Mouse (Mus musculus): ENCODE results near the gene Zfp710. TPM values are rescaled to one million over a fixed set of nuclear protein-coding genes. Genes with fewer than 3 reads are reported as not detected.

Gene Zfp710
- polyA plus RNA-seq, 1 experiment from 2014 or later: 25.7 TPM

- Histone ChIP-seq H3K4me1 (ENCODE audit: control insufficient read depth, insufficient read depth, low read length) (peaks cover 39% of the 10 kb centered on the region), H3K9ac (ENCODE audit: low read depth, low read length) (no peak overlapping the region), H3K27ac (ENCODE audit: low read depth, low read length) (peak overlapping the region; percentile 69), H3K27me3 (ENCODE audit: control insufficient read depth, insufficient read depth, low read length) (no peaks in the 10 kb centered on the region), H3K36me3 (ENCODE audit: control insufficient read depth, insufficient read depth, low read length) (no peaks in the 10 kb centered on the region), H3K4me2 (replicated peaks; ENCODE audit: low read depth, low read length) (no peak overlapping the region), H3K4me3 (ENCODE audit: low read length) (no peak overlapping the region), H3K9me3 (ENCODE audit: control insufficient read depth, low read length) (no peaks in the 10 kb centered on the region)
- no peak for ATAC-seq (ENCODE audit: low FRiP score, low TSS enrichment)
- WGBS: 69% methylated on average over 13 of the region's 13 CpGs
Observed at GRCm38 (mm10) chr7:80059064-80059838, 34.6 kb downstream of the Zfp710 start.

- H3K4me1 ChIP-seq (ENCODE audit: control insufficient read depth, insufficient read depth, low read length): peaks cover 39% of the 10 kb centered on the region
- peak overlapping the region; percentile 69; the same call in 1 of the 2 replicates for H3K27ac ChIP-seq (ENCODE audit: low read depth, low read length)
- no peak overlapping the region for H3K4me2 ChIP-seq (replicated peaks; ENCODE audit: low read depth, low read length)
- no peaks in the 10 kb centered on the region for H3K27me3 ChIP-seq (ENCODE audit: control insufficient read depth, insufficient read depth, low read length)
- H3K4me3 ChIP-seq (ENCODE audit: low read length): no peak overlapping the region
- WGBS: 67% methylated on average over 10 of the region's 10 CpGs
- no peaks in the 10 kb centered on the region for H3K9me3 ChIP-seq (ENCODE audit: control insufficient read depth, low read length)
- no peak overlapping the region for H3K9ac ChIP-seq (ENCODE audit: low read depth, low read length)
- H3K36me3 ChIP-seq (ENCODE audit: control insufficient read depth, insufficient read depth, low read length): no peaks in the 10 kb centered on the region
- ATAC-seq (ENCODE audit: low FRiP score, low TSS enrichment): no peak
Observed at GRCm38 (mm10) chr7:80060012-80060778, 35.6 kb downstream of the Zfp710 start.

GRCm38 (mm10) chr7:80062083-80062826 lies 37.6 kb downstream of the Zfp710 start:
- Histone ChIP-seq H3K36me3 (ENCODE audit: control insufficient read depth, insufficient read depth, low read length) (no peaks in the 10 kb centered on the region), H3K4me3 (ENCODE audit: low read length) (no peak overlapping the region), H3K27ac (ENCODE audit: low read depth, low read length) (no peak overlapping the region), H3K9ac (ENCODE audit: low read depth, low read length) (no peak overlapping the region; the same call in 1 of the 2 replicates), H3K4me1 (ENCODE audit: control insufficient read depth, insufficient read depth, low read length) (peaks cover 29% of the 10 kb centered on the region), H3K27me3 (ENCODE audit: control insufficient read depth, insufficient read depth, low read length) (no peaks in the 10 kb centered on the region), H3K9me3 (ENCODE audit: control insufficient read depth, low read length) (no peaks in the 10 kb centered on the region), H3K4me2 (replicated peaks; ENCODE audit: low read depth, low read length) (no peak overlapping the region)
- WGBS: 92% methylated on average over 17 of the region's 17 CpGs
- no peak for ATAC-seq (ENCODE audit: low FRiP score, low TSS enrichment)

- Histone ChIP-seq H3K4me3 (ENCODE audit: low read length) (no peak overlapping the region), H3K27ac (ENCODE audit: low read depth, low read length) (no peak overlapping the region), H3K36me3 (ENCODE audit: control insufficient read depth, insufficient read depth, low read length) (no peaks in the 10 kb centered on the region), H3K9ac (ENCODE audit: low read depth, low read length) (no peak overlapping the region), H3K4me1 (ENCODE audit: control insufficient read depth, insufficient read depth, low read length) (peaks cover 27% of the 10 kb centered on the region), H3K4me2 (replicated peaks; ENCODE audit: low read depth, low read length) (no peak overlapping the region), H3K27me3 (ENCODE audit: control insufficient read depth, insufficient read depth, low read length) (no peaks in the 10 kb centered on the region), H3K9me3 (ENCODE audit: control insufficient read depth, low read length) (no peaks in the 10 kb centered on the region)
- 70% methylated on average over 5 of the region's 5 CpGs for WGBS
- ATAC-seq (ENCODE audit: low FRiP score, low TSS enrichment): no peak
Observed at GRCm38 (mm10) chr7:80063244-80063643, 38.6 kb downstream of the Zfp710 start.

- Histone ChIP-seq H3K4me1 (ENCODE audit: control insufficient read depth, insufficient read depth, low read length) (peaks cover 22% of the 10 kb centered on the region), H3K36me3 (ENCODE audit: control insufficient read depth, insufficient read depth, low read length) (no peaks in the 10 kb centered on the region), H3K9me3 (ENCODE audit: control insufficient read depth, low read length) (no peaks in the 10 kb centered on the region), H3K9ac (ENCODE audit: low read depth, low read length) (no peak overlapping the region), H3K4me2 (replicated peaks; ENCODE audit: low read depth, low read length) (no peak overlapping the region), H3K27ac (ENCODE audit: low read depth, low read length) (no peak overlapping the region), H3K27me3 (ENCODE audit: control insufficient read depth, insufficient read depth, low read length) (no peaks in the 10 kb centered on the region), H3K4me3 (ENCODE audit: low read length) (no peak overlapping the region)
- no peak for ATAC-seq (ENCODE audit: low FRiP score, low TSS enrichment)
- 76% methylated on average over 15 of the region's 15 CpGs for WGBS
Observed at GRCm38 (mm10) chr7:80063902-80064736, 39.5 kb downstream of the Zfp710 start.

- H3K4me3 ChIP-seq (ENCODE audit: low read length): no peak overlapping the region
- WGBS: 89% methylated on average over 3 of the region's 3 CpGs
- no peak overlapping the region for H3K27ac ChIP-seq (ENCODE audit: low read depth, low read length)
- no peaks in the 10 kb centered on the region for H3K36me3 ChIP-seq (ENCODE audit: control insufficient read depth, insufficient read depth, low read length)
- no peak for ATAC-seq (ENCODE audit: low FRiP score, low TSS enrichment)
- peaks cover 31% of the 10 kb centered on the region for H3K4me1 ChIP-seq (ENCODE audit: control insufficient read depth, insufficient read depth, low read length)
- no peaks in the 10 kb centered on the region for H3K27me3 ChIP-seq (ENCODE audit: control insufficient read depth, insufficient read depth, low read length)
- no peak overlapping the region for H3K4me2 ChIP-seq (replicated peaks; ENCODE audit: low read depth, low read length)
- H3K9ac ChIP-seq (ENCODE audit: low read depth, low read length): no peak overlapping the region
- H3K9me3 ChIP-seq (ENCODE audit: control insufficient read depth, low read length): no peaks in the 10 kb centered on the region
Observed at GRCm38 (mm10) chr7:80065250-80065649, 40.6 kb downstream of the Zfp710 start.

- no peaks in the 10 kb centered on the region for H3K36me3 ChIP-seq (ENCODE audit: control insufficient read depth, insufficient read depth, low read length)
- H3K27ac ChIP-seq (ENCODE audit: low read depth, low read length): peak overlapping the region; percentile 55; the same call in 1 of the 2 replicates
- no peaks in the 10 kb centered on the region for H3K9me3 ChIP-seq (ENCODE audit: control insufficient read depth, low read length)
- no peak overlapping the region for H3K4me2 ChIP-seq (replicated peaks; ENCODE audit: low read depth, low read length)
- no peaks in the 10 kb centered on the region for H3K27me3 ChIP-seq (ENCODE audit: control insufficient read depth, insufficient read depth, low read length)
- H3K9ac ChIP-seq (ENCODE audit: low read depth, low read length): no peak overlapping the region
- no peak overlapping the region for H3K4me3 ChIP-seq (ENCODE audit: low read length)
- H3K4me1 ChIP-seq (ENCODE audit: control insufficient read depth, insufficient read depth, low read length): peaks cover 33% of the 10 kb centered on the region
- 62% methylated on average over 13 of the region's 13 CpGs for WGBS
- no peak for ATAC-seq (ENCODE audit: low FRiP score, low TSS enrichment)
Observed at GRCm38 (mm10) chr7:80066675-80067455, 42.3 kb downstream of the Zfp710 start.

- no peak for ATAC-seq (ENCODE audit: low FRiP score, low TSS enrichment)
- no peaks in the 10 kb centered on the region for H3K9me3 ChIP-seq (ENCODE audit: control insufficient read depth, low read length)
- no peak overlapping the region for H3K4me2 ChIP-seq (replicated peaks; ENCODE audit: low read depth, low read length)
- H3K4me3 ChIP-seq (ENCODE audit: low read length): no peak overlapping the region
- H3K36me3 ChIP-seq (ENCODE audit: control insufficient read depth, insufficient read depth, low read length): no peaks in the 10 kb centered on the region
- H3K4me1 ChIP-seq (ENCODE audit: control insufficient read depth, insufficient read depth, low read length): peaks cover 30% of the 10 kb centered on the region
- no peak overlapping the region for H3K9ac ChIP-seq (ENCODE audit: low read depth, low read length)
- WGBS: 69% methylated on average over 6 of the region's 7 CpGs
- H3K27ac ChIP-seq (ENCODE audit: low read depth, low read length): no peak overlapping the region
- no peaks in the 10 kb centered on the region for H3K27me3 ChIP-seq (ENCODE audit: control insufficient read depth, insufficient read depth, low read length)
Observed at GRCm38 (mm10) chr7:80068341-80068740, 43.7 kb downstream of the Zfp710 start.
